Mouse (Mus musculus): ENCODE data around the gene Ankle2.

The Ankle2 gene

GRCm38 (mm10) chr5:110230780-110231461, at the start of gene Ankle2:
Ankle2 (plus strand) TSS chr5:110231004.
- in situ Hi-C loops (cut with MboI; ENCODE audit: unreplicated experiment in 2 of 2): no loop called here

GRCm38 (mm10) chr5:110181716-110182115, 49.1 kb upstream of the Ankle2 start:
- in situ Hi-C loops (cut with MboI; ENCODE audit: unreplicated experiment in 2 of 2): no loop called here

- in situ Hi-C loops (cut with MboI; ENCODE audit: unreplicated experiment in 2 of 2): loop anchor here (10.0 to 25.0 kb wide), 2 partner anchors 459 to 599 kb away; partner anchors contain the start of genes Ddx51 (in 2 of the 2) and Noc4l (in 2 of the 2)
These were observed 27.5 kb upstream of the Ankle2 start for GRCm38 (mm10) chr5:110203164-110203895.

GRCm38 (mm10) chr5:110204777-110205176, 26.0 kb upstream of the Ankle2 start:
- in situ Hi-C loops (cut with MboI; ENCODE audit: unreplicated experiment in 2 of 2): loop anchor here (10.0 to 25.0 kb wide), 2 partner anchors 458 to 600 kb away; partner anchors contain the start of genes Ddx51 (in 2 of the 2) and Noc4l (in 2 of the 2)

GRCm38 (mm10) chr5:110211312-110211711, 19.5 kb upstream of the Ankle2 start:
- in situ Hi-C loops (cut with MboI; ENCODE audit: unreplicated experiment in 2 of 2): loop anchor here (25.0 kb wide), 1 partner anchor 451 kb away; the partner anchor contains the start of genes Ddx51 (in 2 of the 2) and Noc4l (in 2 of the 2)

- in situ Hi-C loops (cut with MboI; ENCODE audit: unreplicated experiment in 2 of 2): loop anchor here (25.0 kb wide), 1 partner anchor 446 kb away; the partner anchor contains the start of genes Ddx51 (in 2 of the 2) and Noc4l (in 2 of the 2)
These were observed 14.0 kb upstream of the Ankle2 start for GRCm38 (mm10) chr5:110216780-110217179.

GRCm38 (mm10) chr5:110220331-110220730, 10.5 kb upstream of the Ankle2 start:
- in situ Hi-C loops (cut with MboI; ENCODE audit: unreplicated experiment in 2 of 2): loop anchor here (25.0 kb wide), 1 partner anchor 442 kb away; the partner anchor contains the start of genes Ddx51 (in 2 of the 2) and Noc4l (in 2 of the 2)

GRCm38 (mm10) chr5:110222757-110223156, 8.0 kb upstream of the Ankle2 start:
- in situ Hi-C loops (cut with MboI; ENCODE audit: unreplicated experiment in 2 of 2): loop anchor here (25.0 kb wide), 1 partner anchor 440 kb away; the partner anchor contains the start of genes Ddx51 (in 2 of the 2) and Noc4l (in 2 of the 2)

- in situ Hi-C loops (cut with MboI; ENCODE audit: unreplicated experiment in 2 of 2): no loop called here
These were observed 5.7 kb upstream of the Ankle2 start for GRCm38 (mm10) chr5:110225056-110225455.

GRCm38 (mm10) chr5:110227336-110227883, 3.4 kb upstream of the Ankle2 start:
- in situ Hi-C loops (cut with MboI; ENCODE audit: unreplicated experiment in 2 of 2): no loop called here

GRCm38 (mm10) chr5:110230401-110230779, 414 bp upstream of the Ankle2 start:
- in situ Hi-C loops (cut with MboI; ENCODE audit: unreplicated experiment in 2 of 2): no loop called here

- in situ Hi-C loops (cut with MboI; ENCODE audit: unreplicated experiment in 2 of 2): no loop called here
These were observed 834 bp downstream of the Ankle2 start for GRCm38 (mm10) chr5:110231638-110232037.

GRCm38 (mm10) chr5:110232346-110232745, 1.5 kb downstream of the Ankle2 start:
- in situ Hi-C loops (cut with MboI; ENCODE audit: unreplicated experiment in 2 of 2): no loop called here

GRCm38 (mm10) chr5:110244091-110244490, 13.3 kb downstream of the Ankle2 start:
- in situ Hi-C loops (cut with MboI; ENCODE audit: unreplicated experiment in 2 of 2): no loop called here

- in situ Hi-C loops (cut with MboI; ENCODE audit: unreplicated experiment in 2 of 2): no loop called here
These were observed 36.1 kb downstream of the Ankle2 start for GRCm38 (mm10) chr5:110266941-110267340.

- in situ Hi-C loops (cut with MboI; ENCODE audit: unreplicated experiment in 2 of 2): loop anchor here (5.0 to 10.0 kb wide), 2 partner anchors 665 to 667 kb away; no protein-coding TSS in a partner anchor
These were observed 38.6 kb downstream of the Ankle2 start, which contains the start of gene Pgam5 for GRCm38 (mm10) chr5:110269141-110270101. Pgam5 (minus strand) TSS chr5:110269913.

- in situ Hi-C loops (cut with MboI; ENCODE audit: unreplicated experiment in 2 of 2): loop anchor here (5.0 to 10.0 kb wide), 2 partner anchors 665 to 668 kb away; no protein-coding TSS in a partner anchor
These were observed 39.4 kb downstream of the Ankle2 start for GRCm38 (mm10) chr5:110270242-110270641.

GRCm38 (mm10) chr5:110274147-110274546, 43.3 kb downstream of the Ankle2 start:
- in situ Hi-C loops (cut with MboI; ENCODE audit: unreplicated experiment in 2 of 2): loop anchor here (5.0 to 10.0 kb wide), 2 partner anchors 669 to 672 kb away; no protein-coding TSS in a partner anchor

GRCm38 (mm10) chr5:110274846-110275245, 44.0 kb downstream of the Ankle2 start:
- in situ Hi-C loops (cut with MboI; ENCODE audit: unreplicated experiment in 2 of 2): loop anchor here (5.0 to 10.0 kb wide), 2 partner anchors 670 to 673 kb away; no protein-coding TSS in a partner anchor

All from v-Abl transformed pro-B cells (cell line).